Mouse (Mus musculus) limb, embryonic 11.5 days (tissue): Measurements from ENCODE around the gene Mmadhc. TPM values are rescaled to one million over a fixed set of nuclear protein-coding genes. Genes with fewer than 3 reads are reported as not detected.

ENCODE experiments used
- ATAC-seq: fragments of 200-750 bp; cut with Nextera tagmentation; 2 replicates; pipeline ENCODE4 v1.8.0; 2017; ENCODE audit warnings: low read depth; ENCODE audit not compliant: insufficient number of reproducible peaks, low FRiP score, low TSS enrichment
- DNase-seq: peaks from one replicate; pipeline ENCODE4 v3.0.0-alpha.2; 2015; ENCODE audit warnings: low spot score
- H3K27ac ChIP-seq: fragments of 300-500 bp; sonication (generic); replicated peaks from 2 replicates; pipeline ENCODE4 v1.5.1; 2014; ENCODE audit warnings: low read depth, mild to moderate bottlenecking, low read length
- H3K27me3 ChIP-seq: fragments of 300-500 bp; sonication (generic); 2 replicates; pipeline ENCODE4 v1.6.1; 2014; ENCODE audit warnings: mild to moderate bottlenecking, low read length, mixed read lengths; ENCODE audit not compliant: control insufficient read depth, insufficient read depth
- H3K36me3 ChIP-seq: fragments of 300-500 bp; sonication (generic); 2 replicates; pipeline ENCODE4 v1.6.1; 2014; ENCODE audit warnings: mild to moderate bottlenecking, low read length, moderate library complexity, mixed read lengths; ENCODE audit not compliant: control insufficient read depth, insufficient read depth
- H3K4me1 ChIP-seq: fragments of 300-500 bp; sonication (generic); 2 replicates; pipeline ENCODE4 v1.6.1; 2014; ENCODE audit warnings: low read length, mixed read lengths; ENCODE audit not compliant: control insufficient read depth, insufficient read depth
- H3K4me2 ChIP-seq: fragments of 300-500 bp; sonication (generic); 2 replicates; pipeline ENCODE4 v1.6.1; 2014; ENCODE audit warnings: low read depth, mild to moderate bottlenecking, moderate library complexity; ENCODE audit not compliant: severe bottlenecking
- H3K4me3 ChIP-seq: fragments of 300-500 bp; sonication (generic); 2 replicates; pipeline ENCODE4 v1.5.1; 2014; ENCODE audit warnings: low read depth, low read length
- H3K9ac ChIP-seq: fragments of 300-500 bp; sonication (generic); 2 replicates; pipeline ENCODE4 v1.6.1; 2014; ENCODE audit warnings: mild to moderate bottlenecking, low read length
- H3K9me3 ChIP-seq: fragments of 300-500 bp; sonication (generic); 2 replicates; pipeline ENCODE4 v1.6.1; 2016; ENCODE audit warnings: low read length; ENCODE audit not compliant: control insufficient read depth
- WGBS: fragments of 180-500 bp; shearing (Covaris S2); extraction: QIAGEN DNeasy Blood & Tissue Kit; methylation state at CpG from one replicate; pipeline ENCODE4 v1.1.7; 2014; 5-methylcytosine and 5-hydroxymethylcytosine counted together
- polyA plus RNA-seq: library from polyadenylated mRNA; unstranded; fragments of >200 nt; fragmentation: Nextera tagmentation; extraction: Ambion mirVana; gene quantifications from 2 replicates; pipeline ENCODE4 v1.2.1, GENCODE M21; 2014

The Mmadhc gene
- polyA plus RNA-seq = 168 and 170 TPM in 2 replicates

- DNase-seq = peak; percentile 95
- Histone ChIP-seq H3K4me2 (peak within 1 kb of the TSS; percentile 66), H3K36me3 (no peaks in the 10 kb centered on the region), H3K9ac (peak within 1 kb of the TSS; percentile 92), H3K27ac (peak within 1 kb of the TSS; percentile 77), H3K4me3 (peak within 1 kb of the TSS; percentile 93), H3K4me1 (peaks cover 7% of the 10 kb centered on the region; the same call in 1 of the 2 replicates), H3K9me3 (no peaks in the 10 kb centered on the region), H3K27me3 (no peaks in the 10 kb centered on the region)
- peak; percentile 93 for ATAC-seq
- under 1% methylated on average over 58 of the region's 58 CpGs for WGBS
Measured at GRCm38 (mm10) chr2:50296109-50296986, at the start of gene Mmadhc. Gene Mmadhc, minus strand, starts transcription at chr2:50296801.

GRCm38 (mm10) chr2:50343598-50343997 lies 47.0 kb upstream of the Mmadhc start:
- ATAC-seq (no peak), DNase-seq (peak; percentile 37)
- Histone ChIP-seq H3K36me3 (no peaks in the 10 kb centered on the region), H3K27me3 (no peaks in the 10 kb centered on the region), H3K4me1 (no peaks in the 10 kb centered on the region), H3K9me3 (no peaks in the 10 kb centered on the region), H3K4me2 (no peak overlapping the region), H3K27ac (no peak overlapping the region), H3K4me3 (no peak overlapping the region), H3K9ac (no peak overlapping the region)
- 53% methylated on average over 8 of the region's 8 CpGs for WGBS

GRCm38 (mm10) chr2:50339061-50339460 lies 42.5 kb upstream of the Mmadhc start:
- H3K4me1 ChIP-seq = no peaks in the 10 kb centered on the region
- H3K9ac ChIP-seq = no peak overlapping the region
- 87% methylated on average over 3 of the region's 3 CpGs for WGBS
- no peaks in the 10 kb centered on the region for H3K27me3 ChIP-seq
- no peak overlapping the region for H3K4me3 ChIP-seq
- no peaks in the 10 kb centered on the region for H3K36me3 ChIP-seq
- DNase-seq (no peak), ATAC-seq (no peak)
- H3K27ac ChIP-seq = no peak overlapping the region
- H3K4me2 ChIP-seq = no peak overlapping the region
- H3K9me3 ChIP-seq = no peaks in the 10 kb centered on the region

DNA sequence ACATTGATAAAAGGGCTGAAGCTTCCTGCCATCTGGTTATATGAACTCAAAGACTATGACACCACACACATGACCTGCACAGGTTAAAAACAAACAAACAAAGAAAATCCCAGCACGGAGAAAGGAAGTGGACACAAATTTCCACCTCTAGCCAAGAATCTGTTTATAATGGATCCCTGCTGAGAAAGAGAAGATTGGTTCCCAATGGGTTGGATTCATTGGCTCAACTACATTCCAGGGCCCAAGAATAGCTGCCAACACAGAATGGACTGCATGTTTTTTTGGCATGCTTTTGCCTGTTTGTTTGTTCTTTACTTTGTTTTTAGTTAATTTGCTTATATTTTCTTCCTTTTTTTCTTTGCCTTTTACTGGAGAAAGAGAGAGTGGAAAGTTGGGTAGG lies 41.0 kb upstream of the Mmadhc start:
- WGBS = 56% methylated on average over 1 of the region's 1 CpGs
- Histone ChIP-seq H3K4me3 (no peak overlapping the region), H3K9me3 (no peaks in the 10 kb centered on the region), H3K9ac (no peak overlapping the region), H3K27ac (no peak overlapping the region), H3K4me2 (no peak overlapping the region), H3K27me3 (no peaks in the 10 kb centered on the region), H3K36me3 (no peaks in the 10 kb centered on the region), H3K4me1 (no peaks in the 10 kb centered on the region)
- ATAC-seq = no peak
- no peak for DNase-seq

GRCm38 (mm10) chr2:50331716-50332270 lies 35.2 kb upstream of the Mmadhc start:
- WGBS = 55% methylated on average over 5 of the region's 5 CpGs

GRCm38 (mm10) chr2:50328181-50328580 lies 31.6 kb upstream of the Mmadhc start:
- H3K27ac ChIP-seq = no peak overlapping the region
- no peaks in the 10 kb centered on the region for H3K27me3 ChIP-seq
- H3K9me3 ChIP-seq = no peaks in the 10 kb centered on the region
- H3K4me1 ChIP-seq = no peaks in the 10 kb centered on the region; the same call in 1 of the 2 replicates
- H3K9ac ChIP-seq = no peak overlapping the region
- no peak overlapping the region for H3K4me3 ChIP-seq
- no peak overlapping the region for H3K4me2 ChIP-seq
- 16% methylated on average over 4 of the region's 4 CpGs for WGBS
- no peak for ATAC-seq
- peak; percentile 36 for DNase-seq
- H3K36me3 ChIP-seq = no peaks in the 10 kb centered on the region

More at GRCm38 (mm10) chr2:50331716-50332270, 35.2 kb upstream of the Mmadhc start:
- no peak overlapping the region for H3K9ac ChIP-seq
- H3K4me3 ChIP-seq = no peak overlapping the region
- H3K4me1 ChIP-seq = no peaks in the 10 kb centered on the region; the same call in 1 of the 2 replicates
- H3K9me3 ChIP-seq = no peaks in the 10 kb centered on the region
- no peaks in the 10 kb centered on the region for H3K27me3 ChIP-seq
- DNase-seq = no peak
- H3K27ac ChIP-seq = no peak overlapping the region
- H3K4me2 ChIP-seq = no peak overlapping the region
- H3K36me3 ChIP-seq = no peaks in the 10 kb centered on the region
- no peak for ATAC-seq

- H3K4me2 ChIP-seq = no peak overlapping the region
- ATAC-seq (no peak), DNase-seq (no peak)
- H3K9ac ChIP-seq = no peak overlapping the region
- 86% methylated on average over 7 of the region's 7 CpGs for WGBS
- H3K4me1 ChIP-seq = no peaks in the 10 kb centered on the region; the same call in 1 of the 2 replicates
- no peaks in the 10 kb centered on the region for H3K9me3 ChIP-seq
- no peaks in the 10 kb centered on the region for H3K36me3 ChIP-seq
- no peaks in the 10 kb centered on the region for H3K27me3 ChIP-seq
- no peak overlapping the region for H3K27ac ChIP-seq
- no peak overlapping the region for H3K4me3 ChIP-seq
Measured at GRCm38 (mm10) chr2:50324799-50325198, 28.2 kb upstream of the Mmadhc start.

- WGBS = 38% methylated on average over 9 of the region's 9 CpGs
- DNase-seq (peak; percentile 75), ATAC-seq (no peak)
- Histone ChIP-seq H3K4me2 (no peak overlapping the region), H3K4me3 (no peak overlapping the region), H3K4me1 (no peaks in the 10 kb centered on the region), H3K9ac (no peak overlapping the region), H3K27ac (no peak overlapping the region), H3K27me3 (no peaks in the 10 kb centered on the region), H3K9me3 (no peaks in the 10 kb centered on the region), H3K36me3 (no peaks in the 10 kb centered on the region)
Measured at GRCm38 (mm10) chr2:50306663-50307320, 10.2 kb upstream of the Mmadhc start.
